ENCODE assay signal across 8 mouse cellular contexts in genomic region chr7:58770254-58770653, GRCm38 (mm10).
DNase-seq lines count a peak whose midpoint lies in the region; ATAC-seq lines count a peak whose summit lies in the region.

No protein-coding gene starts in this region.

- no peak for ATAC-seq in heart, embryonic 12.5 days (ENCODE audit: insufficient number of reproducible peaks, low FRiP score)
- ATAC-seq in hematopoietic stem cell, adult 5-6 weeks (replicated peaks in 1 of 2; ENCODE audit: insufficient read depth in 1 of 2, low FRiP score in 2 of 2, low TSS enrichment in 1 of 2, low read depth in 1 of 2, poor library complexity in 2 of 2, severe bottlenecking in 2 of 2) = peak; percentile 70 to 83
- ATAC-seq in megakaryocyte-erythroid progenitor cell, adult 5-6 weeks (replicated peaks; ENCODE audit: low FRiP score, low TSS enrichment, poor library complexity, severe bottlenecking) = peak; percentile 84

- peaks cover 8% of the 10 kb centered on the region for H3K4me1 ChIP-seq in heart, embryonic 12.5 days (replicated peaks)

- peak; percentile 76 for DNase-seq in heart, adult 11 months
- peak; percentile 53 for DNase-seq in 3T3-L1 (ENCODE audit: low read depth, low spot score)
- peak; percentile 36 for DNase-seq in R1 (ENCODE audit: low read depth, low spot score)
- DNase-seq in thymus, postnatal 14 days = peak; percentile 71
- no peak for DNase-seq in MN1 (ENCODE audit: low spot score)

- no peaks in the 10 kb centered on the region for H3K36me3 ChIP-seq in heart, embryonic 12.5 days

- WGBS in heart, embryonic 12.5 days = 72% methylated on average over 3 of the region's 3 CpGs

- H3K9ac ChIP-seq in heart, embryonic 12.5 days = no peak overlapping the region

- H3K27ac ChIP-seq in heart, embryonic 12.5 days (ENCODE audit: poor library complexity, severe bottlenecking) = no peak overlapping the region

- no peaks in the 10 kb centered on the region for H3K27me3 ChIP-seq in heart, embryonic 12.5 days (replicated peaks)

- no peak overlapping the region for H3K4me3 ChIP-seq in heart, embryonic 12.5 days

- H3K9me3 ChIP-seq in heart, embryonic 12.5 days (replicated peaks) = no peaks in the 10 kb centered on the region

- H3K4me2 ChIP-seq in heart, embryonic 12.5 days = no peak overlapping the region
